Mouse (Mus musculus) lung, embryonic 14.5 days (tissue): ENCODE data around the gene Aaas. TPM values are rescaled to one million over a fixed set of nuclear protein-coding genes. Genes with fewer than 3 reads are reported as not detected.

Experiments
- ATAC-seq: fragments of 200-750 bp; cut with Nextera tagmentation; 2 replicates; pipeline ENCODE4 v1.8.0; 2017; ENCODE audit warnings: mild to moderate bottlenecking, moderate TSS enrichment, moderate library complexity; ENCODE audit not compliant: insufficient read depth
- DNase-seq: peaks from one replicate; pipeline ENCODE4 v3.0.0-alpha.2; 2015
- H3K27ac ChIP-seq: fragments of 300-500 bp; sonication (generic); 2 replicates; pipeline ENCODE4 v1.5.1; 2014; ENCODE audit warnings: low read depth, mild to moderate bottlenecking, moderate library complexity
- H3K27me3 ChIP-seq: fragments of 300-500 bp; sonication (generic); 2 replicates; pipeline ENCODE4 v1.6.1; 2014; ENCODE audit warnings: low read length, control low read depth; ENCODE audit not compliant: insufficient read depth
- H3K36me3 ChIP-seq: fragments of 300-500 bp; sonication (generic); 2 replicates; pipeline ENCODE4 v1.6.1; 2014; ENCODE audit warnings: control low read depth; ENCODE audit not compliant: insufficient read depth
- H3K4me1 ChIP-seq: fragments of 300-500 bp; sonication (generic); 2 replicates; pipeline ENCODE4 v1.6.1; 2014; ENCODE audit warnings: antibody characterized with exemption, control low read depth; ENCODE audit not compliant: insufficient read depth
- H3K4me2 ChIP-seq: fragments of 300-500 bp; sonication (generic); 2 replicates; pipeline ENCODE4 v1.6.1; 2014; ENCODE audit warnings: mild to moderate bottlenecking
- H3K4me3 ChIP-seq: fragments of 300-500 bp; sonication (generic); 2 replicates; pipeline ENCODE4 v1.5.1; 2014; ENCODE audit warnings: low read depth, low read length
- H3K9ac ChIP-seq: fragments of 300-500 bp; sonication (generic); 2 replicates; pipeline ENCODE4 v1.6.1; 2014
- H3K9me3 ChIP-seq: fragments of 300-500 bp; sonication (generic); 2 replicates; pipeline ENCODE4 v1.6.1; 2016; ENCODE audit warnings: low read depth, low read length, control low read depth
- CTCF ChIP-seq: IDR thresholded peaks from 2 replicates; pipeline ENCODE4 v1.5.1; 2016; ENCODE audit warnings: antibody characterized with exemption, low read depth
- WGBS: fragments of 180-500 bp; shearing (Covaris S2); extraction: QIAGEN DNeasy Blood & Tissue Kit; methylation state at CpG from one replicate; pipeline ENCODE4 v1.1.7; 2014; 5-methylcytosine and 5-hydroxymethylcytosine counted together
- polyA plus RNA-seq: library from polyadenylated mRNA; unstranded; fragments of >200 nt; fragmentation: Nextera tagmentation; extraction: Ambion mirVana; gene quantifications from 2 replicates; pipeline ENCODE4 v1.2.1, GENCODE M21; 2014

Gene Aaas
- polyA plus RNA-seq, 1 experiment from 2014 or later, result 103 TPM

- peak overlapping the region; percentile 11; the same call in 1 of the 2 replicates for H3K4me3 ChIP-seq
- H3K27me3 ChIP-seq, result peaks cover 23% of the 10 kb centered on the region
- TF ChIP-seq CTCF, result peak; percentile 21
- H3K27ac ChIP-seq, result no peak overlapping the region
- DNase-seq (peak; percentile 52), ATAC-seq (no peak)
- H3K9me3 ChIP-seq, result no peaks in the 10 kb centered on the region
- H3K4me1 ChIP-seq, result peaks cover 14% of the 10 kb centered on the region
- peak overlapping the region; percentile 52 for H3K4me2 ChIP-seq
- peak overlapping the region; percentile 32; the same call in 1 of the 2 replicates for H3K9ac ChIP-seq
- no peaks in the 10 kb centered on the region for H3K36me3 ChIP-seq
- WGBS, result 5% methylated on average over 25 of the region's 25 CpGs
Observed at GRCm38 (mm10) chr15:102358126-102358525, 7.6 kb upstream of the Aaas start.

- TF ChIP-seq CTCF, result no peak
- Histone ChIP-seq H3K27me3 (peaks cover 23% of the 10 kb centered on the region), H3K9ac (peak overlapping the region; percentile 86), H3K4me2 (peak overlapping the region; percentile 95), H3K36me3 (no peaks in the 10 kb centered on the region), H3K9me3 (no peaks in the 10 kb centered on the region), H3K27ac (peak overlapping the region; percentile 91), H3K4me1 (peaks cover 8% of the 10 kb centered on the region), H3K4me3 (peak overlapping the region; percentile 51)
- DNase-seq (peak; percentile 20), ATAC-seq (no peak)
- WGBS, result 40% methylated on average over 16 of the region's 16 CpGs
Observed at GRCm38 (mm10) chr15:102356501-102357325, 6.1 kb upstream of the Aaas start.

GRCm38 (mm10) chr15:102355871-102356441, 5.4 kb upstream of the Aaas start:
- Histone ChIP-seq H3K4me2 (peak overlapping the region; percentile 95), H3K9me3 (no peaks in the 10 kb centered on the region), H3K4me1 (peaks cover 8% of the 10 kb centered on the region), H3K36me3 (no peaks in the 10 kb centered on the region), H3K27me3 (peaks cover 23% of the 10 kb centered on the region), H3K4me3 (peak overlapping the region; percentile 51), H3K9ac (peak overlapping the region; percentile 86), H3K27ac (peak overlapping the region; percentile 91)
- peak; percentile 70 for DNase-seq
- TF ChIP-seq CTCF, result no peak
- under 1% methylated on average over 37 of the region's 38 CpGs for WGBS
- peak; percentile 39 for ATAC-seq

GRCm38 (mm10) chr15:102355134-102355870, 4.7 kb upstream of the Aaas start:
- H3K9ac ChIP-seq, result peak overlapping the region; percentile 86
- peak; percentile 70 for ATAC-seq
- TF ChIP-seq CTCF, result peak; percentile 66
- H3K9me3 ChIP-seq, result no peaks in the 10 kb centered on the region
- H3K4me2 ChIP-seq, result peak overlapping the region; percentile 95
- DNase-seq, result peak; percentile 87
- peaks cover 23% of the 10 kb centered on the region for H3K27me3 ChIP-seq
- no peaks in the 10 kb centered on the region for H3K36me3 ChIP-seq
- peak overlapping the region; percentile 51 for H3K4me3 ChIP-seq
- WGBS, result under 1% methylated on average over 49 of the region's 49 CpGs
- peaks cover 8% of the 10 kb centered on the region for H3K4me1 ChIP-seq
- H3K27ac ChIP-seq, result peak overlapping the region; percentile 91

- ATAC-seq, result no peak
- H3K4me1 ChIP-seq, result peaks cover 13% of the 10 kb centered on the region
- no peak overlapping the region for H3K27ac ChIP-seq
Observed at GRCm38 (mm10) chr15:102353986-102354385, 3.4 kb upstream of the Aaas start.

GRCm38 (mm10) chr15:102352177-102352576, 1.6 kb upstream of the Aaas start:
- Histone ChIP-seq H3K9ac (no peak overlapping the region), H3K4me2 (no peak overlapping the region), H3K9me3 (no peaks in the 10 kb centered on the region), H3K4me1 (0 out of 2 replicates have a peak, but pooled peaks cover 5% of the 10 kb centered on the region), H3K36me3 (peaks cover 4% of the 10 kb centered on the region; the same call in 1 of the 2 replicates), H3K27me3 (0 out of 2 replicates have a peak, but pooled peaks cover 4% of the 10 kb centered on the region), H3K4me3 (no peak overlapping the region), H3K27ac (no peak overlapping the region)
- DNase-seq (no peak), ATAC-seq (no peak)
- peak; percentile 29; the same call in 1 of the 2 replicates for TF ChIP-seq CTCF
- WGBS, result 63% methylated on average over 2 of the region's 2 CpGs

More at GRCm38 (mm10) chr15:102353986-102354385, 3.4 kb upstream of the Aaas start:
- 78% methylated on average over 2 of the region's 2 CpGs for WGBS
- peak; percentile 62 for DNase-seq
- Histone ChIP-seq H3K4me2 (no peak overlapping the region), H3K9ac (no peak overlapping the region), H3K27me3 (peaks cover 21% of the 10 kb centered on the region), H3K9me3 (no peaks in the 10 kb centered on the region), H3K36me3 (no peaks in the 10 kb centered on the region), H3K4me3 (no peak overlapping the region)
- TF ChIP-seq CTCF, result peak; percentile 43

- ATAC-seq (peak; percentile 22), DNase-seq (no peak)
- WGBS, result 9% methylated on average over 11 of the region's 11 CpGs
- Histone ChIP-seq H3K4me1 (0 out of 2 replicates have a peak, but pooled peaks cover 5% of the 10 kb centered on the region), H3K9ac (peak overlapping the region; percentile 51), H3K36me3 (peaks cover 15% of the 10 kb centered on the region), H3K27me3 (no peaks in the 10 kb centered on the region), H3K9me3 (no peaks in the 10 kb centered on the region), H3K4me2 (peak overlapping the region; percentile 86), H3K27ac (peak overlapping the region; percentile 66; the same call in 1 of the 2 replicates), H3K4me3 (peak overlapping the region; percentile 57)
- no peak for TF ChIP-seq CTCF
Observed at GRCm38 (mm10) chr15:102350942-102351291, 346 bp upstream of the Aaas start.
